Mouse (Mus musculus) neutrophil, adult 5-6 weeks (primary cell): ENCODE measurements around the gene Rnasek. TPM values are rescaled to one million over a fixed set of nuclear protein-coding genes. Genes with fewer than 3 reads are reported as not detected.

Experiments used
- ATAC-seq: fragments of 151-379, 151-347 bp; 2 replicates; pipeline ENCODE4 v1.8.0; 2017; ENCODE audit warnings: mild to moderate bottlenecking, moderate TSS enrichment; ENCODE audit not compliant: insufficient number of reproducible peaks, poor library complexity, low FRiP score, severe bottlenecking; ENCODE audit errors: extremely low read depth
- total RNA-seq: library from RNA; stranded (forward); fragments of 200-1000 nt; gene quantifications from 2 replicates; pipeline ENCODE4 v1.2.3, GENCODE M21; 2017

The Rnasek gene
- total RNA-seq, 1 experiment from 2014 or later, result 69.0 TPM

- peak; percentile 84 for ATAC-seq
Measured at GRCm38 (mm10) chr11:70220731-70221602, 18.7 kb downstream of the Rnasek start, which contains the start of gene Slc16a13. Slc16a13 (minus strand) TSS chr11:70221064.

GRCm38 (mm10) chr11:70220323-70220722 lies 19.3 kb downstream of the Rnasek start:
- no peak for ATAC-seq

DNA sequence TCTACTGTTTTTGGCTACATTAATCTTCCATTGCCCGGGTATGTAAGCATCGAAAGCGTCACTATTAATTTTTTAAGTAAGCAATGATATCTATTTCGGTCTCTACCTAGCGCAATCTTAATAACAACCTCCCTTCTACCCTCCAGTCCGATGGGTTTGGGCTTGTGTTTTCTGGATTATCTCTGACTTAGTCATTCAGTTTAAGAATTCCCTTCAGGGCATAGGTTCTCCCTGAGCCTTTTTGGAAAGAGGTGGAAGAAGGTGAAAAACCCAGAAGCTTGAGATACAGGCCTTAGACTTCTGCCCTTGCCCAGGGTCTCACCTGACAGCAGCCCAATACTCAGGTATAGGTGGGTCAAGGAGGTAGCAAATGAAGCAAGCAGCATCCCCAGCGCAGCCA lies 19.8 kb downstream of the Rnasek start:
- no peak for ATAC-seq

DNA sequence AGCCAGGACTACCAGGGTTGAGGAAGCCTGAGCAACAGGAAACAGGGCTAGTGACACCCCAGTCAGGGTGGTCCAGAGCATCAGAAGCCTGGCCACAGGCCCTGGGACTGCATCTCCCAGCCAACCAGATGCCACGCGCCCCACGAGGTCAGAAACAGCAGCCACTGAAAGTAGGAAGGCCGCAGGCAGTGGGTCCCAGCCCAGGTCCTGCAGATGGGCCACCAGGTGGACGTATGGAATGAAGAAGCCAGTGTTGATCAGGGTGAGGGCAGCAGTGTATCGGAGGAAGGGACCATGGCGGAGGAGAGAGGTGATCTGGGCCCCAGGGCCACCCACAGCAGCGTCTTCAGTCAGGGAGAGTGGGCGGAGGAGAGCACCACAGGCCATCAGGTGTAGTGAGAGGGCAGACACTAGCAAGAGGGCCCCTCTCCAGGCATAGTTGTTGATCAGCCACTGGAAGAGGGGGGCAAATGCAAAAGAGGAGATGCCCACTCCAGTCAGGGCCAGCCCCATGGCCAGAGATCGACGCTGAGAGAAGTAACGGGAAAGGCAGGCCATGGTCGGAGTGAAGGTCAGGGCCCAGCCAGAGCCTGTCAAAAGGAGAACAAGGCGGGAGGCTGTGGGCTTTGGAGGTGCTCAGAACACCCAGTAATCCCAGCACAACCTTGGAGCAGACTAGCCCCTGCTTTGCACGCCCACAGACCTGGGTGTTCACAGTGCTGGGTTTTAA lies 20.7 kb downstream of the Rnasek start:
- no peak for ATAC-seq

DNA sequence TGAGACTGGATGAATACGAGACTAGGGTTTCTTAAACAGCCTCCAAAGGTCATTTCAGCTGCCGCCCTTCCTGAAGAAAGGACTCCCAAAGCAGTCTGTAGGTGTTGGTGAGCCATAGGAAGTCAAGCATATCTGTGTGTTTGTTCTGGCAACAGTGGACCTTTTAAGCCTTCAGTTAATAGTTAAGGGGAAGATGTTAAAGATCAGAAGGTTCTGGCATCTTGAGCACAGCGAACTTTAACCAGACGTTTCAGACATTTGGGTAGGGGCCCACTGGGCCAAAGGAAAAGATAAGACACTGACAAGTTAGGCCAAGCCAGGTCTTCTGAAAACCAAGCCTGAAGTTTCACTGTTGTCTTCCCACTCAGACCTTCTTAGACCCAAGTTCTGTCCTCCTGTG lies 21.6 kb downstream of the Rnasek start:
- ATAC-seq, result no peak

DNA sequence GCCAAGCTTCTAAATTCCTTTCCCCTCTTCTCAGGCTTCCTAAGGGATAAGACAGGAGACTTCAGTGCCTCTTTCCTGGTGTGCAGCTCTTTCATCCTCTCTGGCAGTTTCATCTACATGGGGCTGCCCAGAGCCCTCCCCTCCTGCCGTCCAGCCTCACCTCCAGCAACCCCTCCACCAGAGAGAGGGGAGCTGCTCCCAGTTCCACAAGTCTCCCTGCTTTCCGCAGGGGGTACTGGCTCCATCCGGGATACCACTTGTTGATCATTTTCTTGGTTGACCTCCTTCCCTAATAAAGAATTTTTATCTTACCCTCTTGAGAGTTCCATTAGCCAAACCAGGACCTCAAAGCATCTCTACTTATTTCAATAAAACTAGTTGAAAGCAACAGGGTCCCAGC lies 23.5 kb downstream of the Rnasek start:
- no peak for ATAC-seq

DNA sequence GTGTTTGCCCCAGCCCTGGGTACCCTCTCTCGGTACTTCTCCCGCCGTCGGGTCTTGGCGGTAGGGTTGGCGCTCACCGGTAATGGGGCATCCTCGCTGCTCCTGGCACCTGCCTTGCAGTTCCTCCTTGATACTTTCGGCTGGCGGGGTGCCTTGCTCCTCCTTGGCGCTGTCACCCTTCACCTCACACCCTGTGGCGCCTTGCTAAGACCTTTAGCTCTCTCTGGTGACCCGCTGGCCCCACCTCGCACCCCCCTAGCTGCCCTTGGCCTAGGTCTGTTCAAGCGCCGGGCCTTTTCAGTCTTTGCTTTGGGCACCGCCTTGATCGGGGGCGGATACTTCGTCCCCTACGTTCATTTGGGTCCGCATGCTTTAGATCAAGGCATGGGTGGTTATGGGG lies 24.3 kb downstream of the Rnasek start:
- ATAC-seq, result no peak

DNA sequence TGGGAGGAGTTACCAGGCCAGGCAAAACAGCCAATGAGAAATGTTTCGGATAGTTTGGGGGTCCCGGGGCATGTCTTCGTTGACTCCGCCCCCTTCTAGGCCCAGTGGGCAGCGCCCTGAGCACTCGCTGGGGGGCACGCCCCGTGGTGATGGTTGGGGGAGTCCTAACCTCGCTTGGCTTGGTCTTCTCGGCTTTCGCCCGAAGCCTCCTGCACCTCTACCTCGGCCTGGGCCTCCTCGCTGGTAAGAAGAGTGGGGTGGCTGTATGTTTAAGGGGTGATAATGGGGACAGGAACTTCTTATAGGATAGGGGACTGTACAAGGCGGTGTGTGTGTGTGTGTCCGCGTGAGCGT lies 24.8 kb downstream of the Rnasek start:
- no peak for ATAC-seq

DNA sequence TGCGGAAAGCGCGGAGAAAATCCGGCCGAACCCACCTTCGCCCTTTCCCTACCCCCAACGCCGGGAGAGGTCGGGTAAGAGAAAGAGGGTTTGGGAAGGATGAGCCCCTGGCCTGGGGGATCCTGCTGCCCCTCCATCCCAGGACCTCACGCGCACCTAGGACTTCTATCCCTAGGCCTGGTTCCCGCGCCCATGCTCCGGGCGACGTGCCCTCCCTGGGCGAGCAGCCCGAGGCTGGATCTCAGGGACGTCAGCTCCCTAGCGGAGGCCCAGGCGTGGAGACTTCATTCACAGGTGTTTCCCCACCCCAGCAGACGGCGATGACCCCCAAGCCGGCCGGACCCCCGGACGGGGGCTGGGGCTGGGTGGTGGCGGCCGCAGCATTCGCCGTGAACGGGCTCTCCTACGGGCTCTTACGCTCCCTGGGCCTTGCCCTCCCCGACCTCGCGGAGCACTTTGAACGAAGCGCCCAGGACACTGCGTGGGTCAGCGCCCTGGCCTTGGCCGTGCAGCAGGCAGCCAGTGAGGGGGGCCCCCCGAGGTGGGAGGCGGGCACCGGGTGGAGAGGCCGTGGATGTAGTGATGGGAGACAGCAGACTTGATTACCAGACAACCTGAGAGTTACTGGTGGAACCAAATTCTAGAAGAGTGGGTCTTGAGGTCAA lies 25.3 kb downstream of the Rnasek start:
- ATAC-seq, result no peak

GRCm38 (mm10) chr11:70213736-70214135 lies 25.9 kb downstream of the Rnasek start:
- ATAC-seq, result no peak

- ATAC-seq, result peak; percentile 38; the same call in 1 of the 2 replicates
Measured at GRCm38 (mm10) chr11:70212896-70213295, 26.7 kb downstream of the Rnasek start.

GRCm38 (mm10) chr11:70212423-70212822 lies 27.2 kb downstream of the Rnasek start, which contains the start of gene Slc16a11:
Slc16a11 (plus strand) TSS chr11:70212752.
- no peak for ATAC-seq

DNA sequence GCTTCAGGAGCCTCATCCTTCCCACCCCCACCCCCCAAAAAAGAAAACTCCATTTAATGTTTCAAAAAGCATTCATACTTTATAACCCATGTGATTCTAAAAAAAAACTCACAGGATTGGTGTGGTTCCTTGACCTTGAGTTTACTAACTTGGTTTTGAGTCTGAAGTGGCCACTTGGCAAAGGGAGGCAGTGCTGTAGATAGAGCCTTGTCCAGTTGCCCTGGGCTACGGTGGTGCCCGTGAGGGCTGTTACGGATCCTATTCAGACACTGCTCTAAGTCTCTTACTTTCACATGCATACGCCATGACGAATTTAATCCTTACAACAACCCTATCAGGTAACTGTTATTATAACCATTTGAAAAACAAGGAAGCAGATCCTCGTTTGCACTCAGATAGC lies 27.7 kb downstream of the Rnasek start:
- ATAC-seq, result no peak

GRCm38 (mm10) chr11:70210681-70211080 lies 29.0 kb downstream of the Rnasek start:
- no peak for ATAC-seq

DNA sequence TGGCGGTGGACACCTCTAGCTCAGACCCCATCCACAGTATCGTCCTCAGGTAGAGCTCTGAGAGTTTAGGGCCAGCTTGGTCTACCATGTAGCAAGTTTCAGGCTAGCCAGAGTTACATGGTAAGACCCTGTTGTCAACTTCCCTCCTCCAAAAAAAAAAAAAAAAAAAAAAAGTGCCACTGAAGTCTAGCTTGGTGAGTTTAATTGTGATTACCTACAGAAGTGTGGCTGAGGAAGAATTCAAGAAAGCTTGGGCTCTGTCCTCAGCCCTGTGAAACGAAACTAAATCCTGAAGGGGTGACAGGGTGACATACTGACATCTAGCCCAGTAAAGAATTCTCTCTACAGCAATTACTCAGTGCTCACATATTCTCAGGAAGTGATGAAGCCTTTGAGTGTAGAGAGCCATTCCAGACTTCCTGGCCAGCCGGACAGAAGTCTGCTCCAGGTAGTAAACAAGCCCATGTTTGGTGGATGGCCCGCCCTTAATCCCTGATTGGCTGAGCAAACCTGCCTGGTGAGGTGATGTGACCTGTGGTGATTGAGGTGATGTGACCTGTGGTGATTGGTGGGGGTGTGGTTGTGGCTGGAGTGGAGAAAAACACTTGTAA lies 30.8 kb downstream of the Rnasek start:
- no peak for ATAC-seq

DNA sequence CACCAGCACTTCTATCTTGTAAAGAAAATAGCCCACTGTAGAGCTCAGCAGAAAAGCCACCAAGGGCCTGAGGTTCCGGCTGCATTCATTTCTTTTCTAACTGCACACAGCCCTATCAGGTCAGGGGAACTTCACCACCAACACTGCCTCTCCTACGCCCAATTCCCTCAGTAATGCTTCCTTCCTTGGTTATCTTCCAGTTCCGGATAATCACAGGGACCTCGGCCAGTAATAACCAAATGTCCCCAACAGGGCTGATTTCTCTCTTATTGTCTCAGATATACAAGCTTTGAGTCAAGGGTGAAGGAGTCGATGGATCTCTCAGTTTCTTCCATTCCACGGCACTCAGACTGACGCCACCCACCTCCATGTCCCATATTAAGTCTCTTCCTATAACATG lies 32.4 kb downstream of the Rnasek start:
- no peak for ATAC-seq

- ATAC-seq, result no peak
Measured at GRCm38 (mm10) chr11:70206801-70207200, 32.8 kb downstream of the Rnasek start.

GRCm38 (mm10) chr11:70201691-70202090 lies 38.0 kb downstream of the Rnasek start:
- ATAC-seq, result peak; percentile 68

GRCm38 (mm10) chr11:70200036-70200608 lies 39.5 kb downstream of the Rnasek start:
- ATAC-seq, result no peak
